Mouse (Mus musculus): ENCODE measurements around the gene Styxl1. TPM values are rescaled to one million over a fixed set of nuclear protein-coding genes. Genes with fewer than 3 reads are reported as not detected.
A peak's percentile ranks its signal among the peaks of the same experiment; 100 is the strongest.

The Styxl1 gene
- polyA plus RNA-seq, 1 experiment from 2014 or later, result not detected

DNA sequence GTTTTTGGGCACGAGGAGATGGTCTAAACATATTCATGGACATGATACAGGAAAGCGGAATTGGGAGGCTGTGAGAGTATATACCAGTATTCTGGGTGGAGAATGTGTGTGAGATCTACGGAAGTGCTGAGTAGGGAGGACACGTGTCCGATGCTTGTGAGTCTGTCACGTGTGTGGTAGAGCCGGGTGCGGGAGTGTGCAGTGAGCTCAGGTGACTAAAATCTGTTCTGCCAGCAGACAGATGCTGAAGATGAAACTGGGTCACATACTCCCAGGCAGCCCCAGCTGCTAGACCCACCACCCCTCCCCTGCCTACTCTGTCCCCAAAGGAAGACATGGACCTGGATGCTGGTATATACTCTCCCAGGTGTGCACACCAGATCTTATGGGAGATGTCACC lies 24.5 kb upstream of the Styxl1 start:
- H3K27ac ChIP-seq, result no peak overlapping the region
- H3K4me2 ChIP-seq (replicated peaks), result no peak overlapping the region
- no peak overlapping the region for H3K9ac ChIP-seq
- 93% methylated on average over 8 of the region's 8 CpGs for WGBS
- H3K36me3 ChIP-seq, result no peaks in the 10 kb centered on the region
- no peak for ATAC-seq (ENCODE audit: low FRiP score, low read depth)
- 0 out of 2 replicates have a peak, but pooled peaks cover 8% of the 10 kb centered on the region for H3K27me3 ChIP-seq
- peaks cover 15% of the 10 kb centered on the region for H3K4me1 ChIP-seq
- H3K4me3 ChIP-seq, result no peak overlapping the region
- H3K9me3 ChIP-seq, result peaks cover 6% of the 10 kb centered on the region; the same call in 1 of the 2 replicates

DNA sequence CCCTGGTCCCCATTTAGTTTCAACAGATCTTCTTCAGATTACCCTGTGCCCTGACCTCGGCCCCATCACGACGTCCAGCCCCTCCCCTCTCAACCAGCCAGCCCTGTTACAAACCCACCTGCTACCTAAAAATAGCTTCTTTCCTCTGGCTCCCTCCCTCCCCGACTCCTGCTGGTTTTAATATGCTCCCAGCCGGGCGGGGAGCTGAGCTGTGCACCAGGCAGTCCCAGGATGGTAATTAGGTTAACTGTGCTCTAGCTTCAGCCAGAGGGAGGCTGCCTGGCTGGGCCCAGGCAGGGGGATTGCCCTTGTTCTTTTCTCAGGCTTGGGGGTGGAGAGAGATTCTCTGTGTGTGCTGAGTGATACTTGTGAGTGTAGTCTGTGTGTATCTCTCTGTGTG lies 22.7 kb upstream of the Styxl1 start:
- peak overlapping the region; percentile 48; the same call in 1 of the 2 replicates for H3K9ac ChIP-seq
- no peak overlapping the region for H3K4me3 ChIP-seq
- ATAC-seq (ENCODE audit: low FRiP score, low read depth), result peak; percentile 73
- H3K27ac ChIP-seq, result no peak overlapping the region
- H3K4me1 ChIP-seq, result peaks cover 13% of the 10 kb centered on the region
- under 1% methylated on average over 6 of the region's 6 CpGs for WGBS
- H3K36me3 ChIP-seq, result no peaks in the 10 kb centered on the region
- peaks cover 6% of the 10 kb centered on the region; the same call in 1 of the 2 replicates for H3K9me3 ChIP-seq
- 0 out of 2 replicates have a peak, but pooled peaks cover 8% of the 10 kb centered on the region for H3K27me3 ChIP-seq
- 0 out of 2 replicates have a peak overlapping the region, but pooled peaks have one; percentile 9 for H3K4me2 ChIP-seq (replicated peaks)

DNA sequence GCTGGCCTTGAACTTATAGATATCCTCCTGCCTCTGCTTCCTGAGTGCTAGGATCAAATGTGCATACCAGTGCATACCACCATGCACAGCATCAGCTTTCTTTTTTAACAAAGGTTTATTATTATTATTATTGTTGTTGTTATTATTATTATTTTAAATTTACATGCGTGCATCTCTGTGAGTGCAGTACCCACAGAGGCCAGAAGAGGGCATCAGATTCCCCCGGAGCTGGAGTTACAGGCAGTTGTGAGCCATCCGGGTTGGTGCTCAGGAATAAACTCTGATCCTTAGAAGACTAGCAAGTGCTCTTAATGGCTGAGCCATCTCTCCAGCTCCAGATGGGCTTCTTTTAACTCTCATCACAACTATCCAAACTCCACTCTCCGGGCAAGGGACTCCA lies 21.6 kb upstream of the Styxl1 start:
- no peak overlapping the region for H3K4me3 ChIP-seq
- H3K4me2 ChIP-seq (replicated peaks), result no peak overlapping the region
- no peak for ATAC-seq (ENCODE audit: low FRiP score, low read depth)
- 38% methylated on average over 4 of the region's 4 CpGs for WGBS
- H3K9ac ChIP-seq, result no peak overlapping the region
- H3K27ac ChIP-seq, result no peak overlapping the region
- H3K9me3 ChIP-seq, result peaks cover 6% of the 10 kb centered on the region; the same call in 1 of the 2 replicates
- H3K36me3 ChIP-seq, result no peaks in the 10 kb centered on the region
- H3K4me1 ChIP-seq, result peaks cover 13% of the 10 kb centered on the region
- 0 out of 2 replicates have a peak, but pooled peaks cover 8% of the 10 kb centered on the region for H3K27me3 ChIP-seq

DNA sequence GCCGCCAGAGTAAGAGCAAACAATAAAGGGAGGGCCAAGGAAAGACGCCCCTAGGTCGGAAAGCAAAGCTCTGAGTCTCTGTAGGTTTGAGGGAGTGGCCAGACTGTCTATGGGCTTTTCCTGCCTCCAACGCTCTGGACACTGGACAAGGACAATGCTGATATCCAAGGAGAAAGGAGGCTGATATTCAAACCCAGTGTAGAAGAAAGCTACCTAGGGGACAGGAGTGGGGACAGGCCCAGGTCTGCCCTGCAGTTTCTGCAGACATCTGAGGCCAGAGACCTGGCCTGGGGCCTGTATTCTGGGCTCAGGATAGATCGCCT lies 16.6 kb upstream of the Styxl1 start:
- H3K9me3 ChIP-seq, result no peaks in the 10 kb centered on the region
- peak overlapping the region; percentile 56 for H3K4me2 ChIP-seq (replicated peaks)
- 9% methylated on average over 5 of the region's 5 CpGs for WGBS
- no peak for ATAC-seq (ENCODE audit: low FRiP score, low read depth)
- no peak overlapping the region for H3K27ac ChIP-seq
- no peaks in the 10 kb centered on the region for H3K27me3 ChIP-seq
- peak overlapping the region; percentile 28 for H3K4me3 ChIP-seq
- H3K9ac ChIP-seq, result peak overlapping the region; percentile 55
- peaks cover 25% of the 10 kb centered on the region for H3K36me3 ChIP-seq
- H3K4me1 ChIP-seq, result peaks cover 5% of the 10 kb centered on the region; the same call in 1 of the 2 replicates

- Histone ChIP-seq H3K9me3 (no peaks in the 10 kb centered on the region), H3K36me3 (peaks cover 31% of the 10 kb centered on the region), H3K9ac (peak overlapping the region; percentile 55), H3K4me1 (peaks cover 5% of the 10 kb centered on the region; the same call in 1 of the 2 replicates), H3K4me3 (peak overlapping the region; percentile 28), H3K4me2 (replicated peaks) (peak overlapping the region; percentile 56), H3K27ac (no peak overlapping the region; the same call in 1 of the 2 replicates), H3K27me3 (no peaks in the 10 kb centered on the region)
- WGBS, result 11% methylated on average over 20 of the region's 20 CpGs
- ATAC-seq (ENCODE audit: low FRiP score, low read depth), result peak; percentile 77; the same call in 1 of the 2 replicates
These were observed 16.0 kb upstream of the Styxl1 start for GRCm38 (mm10) chr5:135793996-135794858.

DNA sequence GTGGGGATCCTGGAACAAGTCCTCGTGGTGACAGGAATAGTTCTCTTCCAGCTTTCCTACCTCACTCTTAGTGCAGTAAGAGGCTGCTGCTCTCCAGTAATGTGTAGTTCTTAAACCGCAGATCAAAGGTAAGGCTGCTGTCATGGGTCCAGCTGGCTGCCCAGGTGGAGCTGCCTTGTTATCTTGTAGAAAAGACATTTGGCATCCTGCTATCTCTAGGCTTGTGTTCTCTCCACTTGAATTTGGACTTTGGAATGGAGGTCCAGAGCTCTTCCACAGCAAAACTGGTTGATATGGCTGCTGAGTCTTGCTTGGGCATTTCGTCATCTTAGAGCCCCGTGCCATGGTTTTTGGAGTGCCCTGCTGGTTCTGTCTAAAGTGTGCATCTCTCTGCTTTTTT lies 4.7 kb upstream of the Styxl1 start:
- H3K4me2 ChIP-seq (replicated peaks), result no peak overlapping the region
- H3K36me3 ChIP-seq, result peaks cover 72% of the 10 kb centered on the region
- H3K9me3 ChIP-seq, result no peaks in the 10 kb centered on the region
- H3K4me3 ChIP-seq, result no peak overlapping the region
- peaks cover 21% of the 10 kb centered on the region for H3K4me1 ChIP-seq
- 88% methylated on average over 4 of the region's 4 CpGs for WGBS
- no peaks in the 10 kb centered on the region for H3K27me3 ChIP-seq
- H3K9ac ChIP-seq, result no peak overlapping the region
- H3K27ac ChIP-seq, result no peak overlapping the region
- ATAC-seq (ENCODE audit: low FRiP score, low read depth), result no peak

GRCm38 (mm10) chr5:135780331-135780730 lies 2.1 kb upstream of the Styxl1 start:
- no peak for ATAC-seq (ENCODE audit: low FRiP score, low read depth)
- 89% methylated on average over 8 of the region's 8 CpGs for WGBS
- Histone ChIP-seq H3K9ac (no peak overlapping the region), H3K4me3 (no peak overlapping the region), H3K4me1 (peaks cover 26% of the 10 kb centered on the region), H3K36me3 (peaks cover 46% of the 10 kb centered on the region), H3K27me3 (no peaks in the 10 kb centered on the region), H3K4me2 (replicated peaks) (peak overlapping the region; percentile 92; the same call in 1 of the 2 replicates), H3K27ac (no peak overlapping the region), H3K9me3 (no peaks in the 10 kb centered on the region)

- Histone ChIP-seq H3K27me3 (no peaks in the 10 kb centered on the region), H3K9ac (peak within 1 kb of the TSS; percentile 96), H3K27ac (peak within 1 kb of the TSS; percentile 90), H3K36me3 (peaks cover 30% of the 10 kb centered on the region), H3K4me1 (peaks cover 26% of the 10 kb centered on the region), H3K4me3 (peak within 1 kb of the TSS; percentile 88), H3K4me2 (replicated peaks) (peak within 1 kb of the TSS; percentile 92), H3K9me3 (no peaks in the 10 kb centered on the region)
- peak; percentile 99 for ATAC-seq (ENCODE audit: low FRiP score, low read depth)
- under 1% methylated on average over 67 of the region's 70 CpGs for WGBS
These were observed 573 bp upstream of the Styxl1 start, which contains the start of gene Mdh2 for GRCm38 (mm10) chr5:135778471-135779445. TSS of gene Mdh2 (plus strand) at chr5:135778480.

DNA sequence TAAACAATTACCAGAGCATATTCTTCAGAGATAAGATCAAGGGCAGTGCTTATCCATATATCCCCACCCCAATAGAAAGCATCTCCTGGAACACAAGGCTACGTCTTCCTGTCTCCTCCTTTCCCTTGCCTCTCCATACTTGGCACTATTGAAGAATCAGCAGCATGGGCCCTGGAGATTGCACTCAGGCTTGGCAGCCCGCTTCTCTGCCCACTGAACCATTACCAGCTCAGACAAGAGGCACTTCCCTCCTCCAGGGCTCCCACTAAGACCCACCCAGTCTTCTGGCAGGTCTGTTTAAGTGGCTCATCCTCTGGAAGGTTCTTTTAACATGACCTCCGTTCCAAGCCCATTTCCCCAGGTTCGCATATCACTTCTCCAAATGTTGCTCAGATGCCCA lies 1.6 kb downstream of the Styxl1 start:
- H3K4me2 ChIP-seq (replicated peaks), result no peak overlapping the region
- peaks cover 10% of the 10 kb centered on the region for H3K36me3 ChIP-seq
- peaks cover 26% of the 10 kb centered on the region for H3K4me1 ChIP-seq
- no peak overlapping the region for H3K4me3 ChIP-seq
- H3K9ac ChIP-seq, result no peak overlapping the region
- 84% methylated on average over 4 of the region's 4 CpGs for WGBS
- no peak for ATAC-seq (ENCODE audit: low FRiP score, low read depth)
- no peaks in the 10 kb centered on the region for H3K27me3 ChIP-seq
- H3K27ac ChIP-seq, result no peak overlapping the region
- no peaks in the 10 kb centered on the region for H3K9me3 ChIP-seq

DNA sequence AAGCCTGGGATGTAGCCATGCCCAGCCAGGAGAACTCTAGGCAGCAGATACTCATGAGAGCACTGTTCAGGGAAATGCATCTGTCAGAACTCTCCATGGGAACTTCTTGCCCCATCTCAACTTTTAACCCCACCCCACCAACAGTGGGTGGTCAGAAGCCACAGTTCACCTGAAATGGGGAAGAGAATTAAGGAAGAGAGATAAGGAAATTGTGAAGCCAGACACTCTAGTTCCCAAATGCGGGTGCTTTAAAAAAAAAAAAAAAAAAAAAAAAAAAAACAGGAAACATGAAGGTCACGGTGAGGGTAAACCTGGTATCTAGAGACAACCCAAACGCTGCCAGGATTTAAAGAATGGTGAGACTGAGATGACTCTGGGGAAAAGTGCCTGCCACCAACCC lies 5.7 kb downstream of the Styxl1 start:
- WGBS, result 49% methylated on average over 3 of the region's 3 CpGs
- Histone ChIP-seq H3K27me3 (no peaks in the 10 kb centered on the region), H3K4me2 (replicated peaks) (no peak overlapping the region)

DNA sequence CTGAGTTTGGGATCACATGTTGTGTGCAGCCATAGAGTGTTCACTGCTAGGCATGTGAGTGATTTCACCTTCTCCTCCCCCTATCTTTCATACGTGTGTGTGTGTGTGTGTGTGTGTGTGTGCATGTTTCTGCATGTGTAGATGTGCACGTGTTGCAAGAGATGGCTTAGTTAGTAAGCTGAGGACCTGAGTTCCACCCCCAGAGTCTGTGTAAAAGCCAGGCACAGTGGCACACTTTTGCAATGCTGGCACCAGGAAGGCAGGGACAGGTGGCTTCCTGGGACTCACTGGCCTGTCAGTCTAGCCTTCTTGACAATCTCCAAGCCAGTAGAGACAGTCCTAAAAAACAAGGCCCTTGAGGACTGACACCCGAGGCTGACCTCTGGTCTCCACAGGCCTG lies 13.2 kb downstream of the Styxl1 start:
- Histone ChIP-seq H3K27me3 (no peaks in the 10 kb centered on the region), H3K36me3 (no peaks in the 10 kb centered on the region), H3K9ac (no peak overlapping the region), H3K4me3 (no peak overlapping the region), H3K4me2 (replicated peaks) (no peak overlapping the region), H3K9me3 (no peaks in the 10 kb centered on the region), H3K4me1 (no peaks in the 10 kb centered on the region), H3K27ac (no peak overlapping the region)
- 50% methylated on average over 3 of the region's 3 CpGs for WGBS
- no peak for ATAC-seq (ENCODE audit: low FRiP score, low read depth)

More for the DNA sequence above, 5.7 kb downstream of the Styxl1 start:
- Histone ChIP-seq H3K9ac (no peak overlapping the region), H3K4me3 (no peak overlapping the region), H3K4me1 (peaks cover 3% of the 10 kb centered on the region), H3K27ac (no peak overlapping the region), H3K9me3 (no peaks in the 10 kb centered on the region), H3K36me3 (no peaks in the 10 kb centered on the region)
- ATAC-seq (ENCODE audit: low FRiP score, low read depth), result no peak

- H3K4me3 ChIP-seq, result no peak overlapping the region
- H3K4me1 ChIP-seq, result no peaks in the 10 kb centered on the region
- no peak overlapping the region for H3K27ac ChIP-seq
- H3K9me3 ChIP-seq, result no peaks in the 10 kb centered on the region
- H3K9ac ChIP-seq, result no peak overlapping the region
- no peak; the same call in 1 of the 2 replicates for ATAC-seq (ENCODE audit: low FRiP score, low read depth)
- 4% methylated on average over 7 of the region's 7 CpGs for WGBS
- H3K36me3 ChIP-seq, result no peaks in the 10 kb centered on the region
- H3K4me2 ChIP-seq (replicated peaks), result no peak overlapping the region
- no peaks in the 10 kb centered on the region for H3K27me3 ChIP-seq
These were observed 14.7 kb downstream of the Styxl1 start for GRCm38 (mm10) chr5:135763526-135763925.
